Mouse (Mus musculus) brain, embryonic 14.5 days (tissue): ENCODE data around the gene Lasp1. TPM values are rescaled to one million over a fixed set of nuclear protein-coding genes. Genes with fewer than 3 reads are reported as not detected.

Source experiments
- DNase-seq: peaks from one replicate; pipeline ENCODE4 v3.0.0-alpha.2; 2011; ENCODE audit warnings: low read depth
- CTCF ChIP-seq: fragments of 200-500 bp; IDR thresholded peaks from 2 replicates; pipeline ENCODE4 v1.5.1; 2012; ENCODE audit warnings: inconsistent platforms, mild to moderate bottlenecking, moderate library complexity, borderline replicate concordance; ENCODE audit not compliant: insufficient read depth, insufficient read length; ENCODE audit errors: extremely low read depth
- POLR2A ChIP-seq: fragments of 200-500 bp; IDR thresholded peaks from 2 replicates; pipeline ENCODE4 v1.6.1; 2012; ENCODE audit warnings: mild to moderate bottlenecking, inconsistent platforms, borderline replicate concordance; ENCODE audit not compliant: poor library complexity, insufficient read depth, insufficient read length, severe bottlenecking; ENCODE audit errors: extremely low read depth
- polyA plus RNA-seq: library from polyadenylated mRNA; depleted of rRNA; stranded (reverse); fragments of >200 nt; gene quantifications from 2 replicates; pipeline ENCODE4 v1.2.3, GENCODE M21; 2012

The Lasp1 gene
- polyA plus RNA-seq, 1 experiment = 139 TPM

GRCm38 (mm10) chr11:97818003-97818402 lies 19.2 kb downstream of the Lasp1 start:
- no peak for TF ChIP-seq POLR2A
- TF ChIP-seq CTCF = no peak
- DNase-seq = no peak

DNA sequence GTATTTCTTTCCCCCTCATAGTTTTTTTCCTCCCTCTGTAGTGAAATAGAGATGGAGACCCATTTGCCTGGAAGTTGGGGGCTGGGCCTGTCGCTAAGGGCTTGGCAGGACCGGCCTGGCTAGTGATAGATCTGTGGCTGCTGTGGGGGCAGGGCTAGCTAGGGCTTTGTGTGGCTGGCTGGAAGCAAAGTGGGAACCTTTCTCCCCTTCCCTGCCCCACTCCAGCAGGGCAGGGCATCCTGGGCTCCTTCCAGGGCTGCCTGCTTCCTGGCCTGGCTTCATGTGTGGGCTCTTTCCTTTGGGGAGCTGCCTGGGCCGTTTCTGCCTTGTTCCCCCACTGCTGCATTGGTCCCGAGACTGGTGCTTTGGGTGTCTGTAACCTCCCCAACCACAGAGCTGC lies 19.8 kb downstream of the Lasp1 start:
- no peak for TF ChIP-seq POLR2A
- no peak for TF ChIP-seq CTCF
- peak; percentile 88 for DNase-seq

DNA sequence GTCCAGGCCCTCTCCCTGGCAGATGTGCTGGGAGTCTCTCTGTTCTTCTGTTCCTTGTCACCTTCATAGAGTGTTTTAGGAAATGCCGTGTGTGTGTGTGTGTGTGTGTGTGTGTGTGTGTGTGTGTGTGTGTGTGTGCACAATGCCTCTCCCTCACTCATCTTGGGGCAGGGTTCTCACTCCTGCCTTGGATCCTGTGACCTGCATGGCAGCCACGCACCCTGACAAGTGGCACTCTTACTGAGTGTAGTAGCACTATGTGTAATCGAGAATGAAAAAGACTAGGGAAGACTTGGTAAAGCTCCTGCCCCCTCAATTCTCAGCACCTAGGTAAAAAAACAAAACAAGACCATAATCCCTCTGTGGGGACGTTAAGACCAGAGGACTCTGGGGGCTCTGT lies 20.3 kb downstream of the Lasp1 start:
- TF ChIP-seq POLR2A (no peak), CTCF (no peak)
- DNase-seq = no peak

- TF ChIP-seq CTCF = no peak
- no peak for TF ChIP-seq POLR2A
- DNase-seq = no peak
Observed at GRCm38 (mm10) chr11:97819923-97820322, 21.1 kb downstream of the Lasp1 start.

GRCm38 (mm10) chr11:97820840-97821239 lies 22.0 kb downstream of the Lasp1 start:
- no peak for TF ChIP-seq POLR2A
- no peak for TF ChIP-seq CTCF
- DNase-seq = no peak

DNA sequence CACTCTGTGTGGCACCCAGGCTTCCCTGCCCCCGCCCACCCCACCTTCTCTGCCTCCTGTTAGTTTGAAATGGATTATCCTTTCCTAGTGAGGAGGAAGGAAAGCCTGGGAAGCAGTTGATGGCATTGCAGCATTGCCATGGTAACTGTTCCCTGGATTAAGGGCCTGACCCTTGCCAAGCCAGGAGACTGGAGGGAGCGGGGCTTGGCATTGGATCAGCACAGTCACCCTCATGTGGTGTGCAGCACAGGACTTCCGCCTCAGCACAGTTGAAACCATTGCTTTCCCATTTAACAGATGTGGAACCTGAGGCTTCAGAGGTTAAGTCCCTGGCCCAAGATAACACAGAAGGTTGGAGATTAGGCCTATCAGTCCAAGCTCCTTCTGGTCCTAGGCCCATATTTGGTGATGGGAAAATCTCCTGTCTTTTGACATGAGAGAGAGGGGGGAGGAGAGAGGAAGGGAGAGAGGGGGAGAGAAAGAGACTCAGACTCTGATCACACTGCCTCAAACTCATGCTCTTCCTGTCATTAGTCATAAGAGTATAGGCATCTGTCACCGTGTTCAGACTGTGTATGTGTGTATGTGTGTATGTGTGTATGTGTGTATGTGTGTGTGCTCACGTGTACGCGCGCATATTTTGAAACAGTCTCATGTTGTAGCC lies 22.7 kb downstream of the Lasp1 start:
- no peak for DNase-seq
- TF ChIP-seq POLR2A (no peak), CTCF (no peak)

DNA sequence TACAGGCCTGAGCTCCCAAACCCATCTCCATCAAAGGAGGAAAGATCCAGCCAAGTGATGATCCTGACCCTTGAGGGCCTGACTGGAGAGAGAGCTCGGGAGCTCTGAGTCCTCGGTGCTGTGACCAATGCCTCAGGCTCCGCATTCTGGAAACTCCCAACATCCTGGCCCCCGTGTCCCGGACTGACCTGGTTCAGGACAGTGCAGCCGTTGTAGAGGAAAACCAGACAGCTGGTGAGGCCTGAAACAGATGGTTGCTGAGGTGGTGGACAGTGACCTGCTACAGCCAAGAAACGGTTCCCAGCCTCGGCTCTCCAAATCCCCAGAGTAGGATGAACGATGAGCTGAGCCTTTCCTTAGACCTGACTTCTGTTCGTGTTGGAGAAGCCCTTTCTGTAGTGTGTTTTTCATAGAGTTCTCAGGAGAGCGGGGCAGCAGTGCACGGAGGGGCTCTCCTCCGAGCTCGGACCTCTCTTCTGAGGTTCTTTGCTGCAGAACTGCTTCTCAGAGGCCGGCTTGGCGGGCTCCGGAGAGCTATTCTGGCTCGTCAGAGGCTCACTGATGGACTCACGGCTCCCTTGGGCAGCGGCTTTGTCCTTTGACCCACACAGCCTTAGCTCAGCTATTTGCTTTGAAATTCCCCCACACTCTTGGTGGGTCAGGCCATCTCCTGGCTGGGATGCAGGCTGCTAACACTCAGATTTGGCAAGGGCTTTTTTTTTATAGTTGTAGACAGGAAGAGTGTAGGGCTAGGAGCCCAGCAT lies 24.2 kb downstream of the Lasp1 start:
- TF ChIP-seq CTCF (no peak), POLR2A (no peak)

DNA sequence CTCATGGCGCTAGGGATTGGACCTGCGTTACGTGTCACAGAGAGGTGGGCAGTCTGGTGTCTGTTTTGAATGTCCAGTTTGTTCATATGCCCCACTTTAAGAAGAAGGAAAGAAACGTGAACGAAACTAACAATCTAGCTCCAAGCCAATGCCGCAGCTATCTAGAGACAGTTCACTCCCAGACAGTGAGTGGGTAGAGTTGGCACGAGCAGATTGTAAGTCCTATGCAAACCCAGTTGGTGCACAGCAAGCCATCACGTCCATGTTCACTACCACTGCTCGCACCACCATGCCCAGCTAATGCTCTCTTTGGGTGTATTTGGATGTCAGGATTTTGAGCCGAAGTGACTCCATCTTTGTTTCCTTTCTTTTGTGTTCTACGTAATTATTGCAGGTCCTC lies 25.4 kb downstream of the Lasp1 start:
- TF ChIP-seq POLR2A (no peak), CTCF (no peak)
- DNase-seq = no peak

More for the DNA sequence above, 24.2 kb downstream of the Lasp1 start:
- no peak for DNase-seq

DNA sequence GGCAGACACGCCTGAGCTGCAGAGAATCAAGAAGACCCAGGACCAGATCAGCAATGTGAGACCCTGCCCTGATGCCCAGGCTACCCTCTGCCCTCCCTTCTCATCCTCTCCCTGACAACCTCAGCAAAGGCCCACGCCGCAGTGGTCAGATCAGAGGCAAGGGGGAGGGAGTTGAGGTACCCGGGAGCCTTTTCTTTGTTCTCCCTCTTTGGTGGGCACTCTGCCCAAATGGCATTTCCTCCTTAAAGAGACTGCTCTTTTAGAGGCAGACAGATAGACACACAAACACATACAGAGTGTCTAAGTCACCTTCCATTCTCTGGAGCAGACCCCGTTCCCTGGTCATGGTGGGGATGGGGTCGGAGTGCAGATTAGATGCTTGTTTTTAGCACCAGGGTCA lies 26.1 kb downstream of the Lasp1 start:
- no peak for DNase-seq
- TF ChIP-seq POLR2A (no peak), CTCF (no peak)

GRCm38 (mm10) chr11:97825295-97825694 lies 26.5 kb downstream of the Lasp1 start:
- no peak for TF ChIP-seq CTCF
- TF ChIP-seq POLR2A = no peak
- DNase-seq = no peak

DNA sequence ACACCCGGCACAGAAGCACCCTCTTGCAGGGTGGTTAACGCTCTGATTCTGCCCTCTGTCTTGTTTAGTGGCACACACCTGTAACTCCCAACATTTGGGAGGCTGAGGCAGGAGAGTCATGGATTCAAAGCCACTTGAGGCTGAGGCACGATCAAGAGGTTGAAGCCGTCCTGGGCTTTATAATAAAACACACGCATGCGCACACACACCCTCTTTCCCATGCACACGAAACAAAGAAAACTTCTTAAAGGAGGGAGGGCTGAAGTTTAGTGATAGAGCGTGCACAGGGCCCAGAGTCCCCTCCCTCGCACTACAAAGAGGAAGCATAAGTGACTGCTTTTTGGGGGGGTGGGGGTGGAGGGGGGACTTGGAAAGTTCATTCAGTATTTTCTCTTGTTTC lies 27.2 kb downstream of the Lasp1 start:
- no peak for DNase-seq

GRCm38 (mm10) chr11:97826414-97826813 lies 27.6 kb downstream of the Lasp1 start:
- no peak for TF ChIP-seq CTCF
- TF ChIP-seq POLR2A = no peak
- DNase-seq = no peak

More for the DNA sequence above, 27.2 kb downstream of the Lasp1 start:
- TF ChIP-seq POLR2A (no peak), CTCF (no peak)

GRCm38 (mm10) chr11:97827654-97828053 lies 28.9 kb downstream of the Lasp1 start:
- DNase-seq = no peak
- TF ChIP-seq POLR2A (no peak), CTCF (no peak)

GRCm38 (mm10) chr11:97829365-97829764 lies 30.6 kb downstream of the Lasp1 start:
- no peak for DNase-seq
- TF ChIP-seq CTCF (no peak), POLR2A (no peak)
